Mouse (Mus musculus) kidney, embryonic 14.5 days (tissue): ENCODE data around the gene Ubald1. TPM values are rescaled to one million over a fixed set of nuclear protein-coding genes. Genes with fewer than 3 reads are reported as not detected.

Experiments
- ATAC-seq: fragments of 200-750 bp; cut with Nextera tagmentation; 2 replicates; pipeline ENCODE4 v1.8.0; 2017; ENCODE audit warnings: moderate number of reproducible peaks, mild to moderate bottlenecking, moderate TSS enrichment, moderate library complexity; ENCODE audit not compliant: low FRiP score, low TSS enrichment
- H3K27ac ChIP-seq: fragments of 300-500 bp; sonication (generic); 2 replicates; pipeline ENCODE4 v1.5.1; 2014; ENCODE audit warnings: low read depth, mild to moderate bottlenecking, low read length, moderate library complexity, mixed read lengths
- H3K27me3 ChIP-seq: fragments of 300-500 bp; sonication (generic); 2 replicates; pipeline ENCODE4 v1.6.1; 2014; ENCODE audit warnings: mild to moderate bottlenecking, low read length; ENCODE audit not compliant: control insufficient read depth, insufficient read depth
- H3K36me3 ChIP-seq: fragments of 300-500 bp; sonication (generic); 2 replicates; pipeline ENCODE4 v1.6.1; 2014; ENCODE audit warnings: low read length, mixed read lengths; ENCODE audit not compliant: control insufficient read depth, insufficient read depth
- H3K4me1 ChIP-seq: fragments of 300-500 bp; sonication (generic); 2 replicates; pipeline ENCODE4 v1.6.1; 2014; ENCODE audit warnings: low read length, mixed read lengths; ENCODE audit not compliant: control insufficient read depth, insufficient read depth
- H3K4me2 ChIP-seq: fragments of 300-500 bp; sonication (generic); replicated peaks from 2 replicates; pipeline ENCODE4 v1.6.1; 2014; ENCODE audit warnings: low read depth, mild to moderate bottlenecking, low read length
- H3K4me3 ChIP-seq: fragments of 300-500 bp; sonication (generic); 2 replicates; pipeline ENCODE4 v1.5.1; 2014; ENCODE audit warnings: mild to moderate bottlenecking, low read length
- H3K9ac ChIP-seq: fragments of 300-500 bp; sonication (generic); 2 replicates; pipeline ENCODE4 v1.6.1; 2014; ENCODE audit warnings: low read depth, mild to moderate bottlenecking, low read length, moderate library complexity
- H3K9me3 ChIP-seq: fragments of 300-500 bp; sonication (generic); 2 replicates; pipeline ENCODE4 v1.6.1; 2016; ENCODE audit warnings: low read length; ENCODE audit not compliant: control insufficient read depth
- WGBS: fragments of 180-500 bp; shearing (Covaris S2); extraction: QIAGEN DNeasy Blood & Tissue Kit; methylation state at CpG from one replicate; pipeline ENCODE4 v1.1.7; 2014; 5-methylcytosine and 5-hydroxymethylcytosine counted together
- polyA plus RNA-seq: library from polyadenylated mRNA; unstranded; fragments of >200 nt; fragmentation: Nextera tagmentation; extraction: Ambion mirVana; gene quantifications from 2 replicates; pipeline ENCODE4 v1.2.1, GENCODE M21; 2014

Ubald1 gene
- polyA plus RNA-seq, 1 experiment from 2014 or later: 39.7 TPM

DNA sequence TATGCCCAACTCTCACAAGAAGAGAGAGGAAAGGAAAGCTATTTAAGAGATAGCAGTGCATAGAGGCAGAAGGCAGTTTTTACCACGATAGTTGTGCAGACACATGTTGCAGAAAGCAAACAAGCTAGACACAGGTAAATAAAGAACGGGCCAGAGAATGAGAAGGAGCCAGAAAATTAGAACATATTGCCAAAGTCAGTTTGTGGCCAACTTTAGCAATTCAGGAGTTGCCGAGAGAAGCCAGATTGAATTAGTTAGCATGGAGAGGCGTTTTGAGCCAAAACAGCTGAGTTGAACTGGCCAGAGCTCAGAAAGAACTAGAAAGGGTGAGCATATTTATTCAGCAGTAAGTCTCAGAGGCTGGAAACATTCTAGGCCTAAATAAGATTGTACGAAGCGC lies 12.1 kb upstream of the Ubald1 start:
- no peak for ATAC-seq
- H3K9me3 ChIP-seq: no peaks in the 10 kb centered on the region
- no peak overlapping the region for H3K9ac ChIP-seq
- no peaks in the 10 kb centered on the region for H3K27me3 ChIP-seq
- H3K27ac ChIP-seq: no peak overlapping the region
- H3K36me3 ChIP-seq: no peaks in the 10 kb centered on the region
- WGBS: 92% methylated on average over 6 of the region's 6 CpGs
- H3K4me3 ChIP-seq: no peak overlapping the region
- H3K4me1 ChIP-seq: peaks cover 9% of the 10 kb centered on the region
- H3K4me2 ChIP-seq: no peak overlapping the region

DNA sequence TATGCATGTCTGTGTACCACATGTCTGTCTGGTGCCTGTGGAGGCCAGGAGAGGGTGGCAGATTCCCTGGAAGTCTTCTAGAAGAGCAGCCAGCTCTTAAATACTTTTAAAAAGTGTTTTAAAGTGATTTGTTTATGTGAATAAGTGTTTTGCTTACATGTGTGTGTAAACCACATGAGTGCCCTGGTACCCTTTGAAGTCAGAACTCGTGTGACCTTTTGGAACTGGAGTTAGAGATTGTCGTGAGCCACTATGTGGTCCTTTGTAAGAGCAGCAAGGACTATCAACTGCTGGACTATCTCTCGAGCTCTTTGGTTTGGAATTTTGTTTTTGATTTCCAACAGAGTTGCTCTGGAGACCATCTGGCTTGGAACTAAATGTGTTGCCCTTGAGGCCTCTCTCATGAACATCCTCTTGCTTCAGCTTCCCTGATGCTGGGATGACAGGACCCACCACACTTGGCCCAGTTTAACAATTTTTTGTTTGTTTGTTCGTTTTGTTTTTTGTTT lies 10.1 kb upstream of the Ubald1 start:
- H3K4me2 ChIP-seq: no peak overlapping the region
- H3K27ac ChIP-seq: no peak overlapping the region
- no peak overlapping the region for H3K4me3 ChIP-seq
- WGBS: 67% methylated on average over 4 of the region's 4 CpGs
- no peak for ATAC-seq
- H3K4me1 ChIP-seq: peaks cover 10% of the 10 kb centered on the region
- no peaks in the 10 kb centered on the region for H3K27me3 ChIP-seq
- H3K9ac ChIP-seq: no peak overlapping the region
- no peaks in the 10 kb centered on the region for H3K36me3 ChIP-seq
- no peaks in the 10 kb centered on the region for H3K9me3 ChIP-seq

DNA sequence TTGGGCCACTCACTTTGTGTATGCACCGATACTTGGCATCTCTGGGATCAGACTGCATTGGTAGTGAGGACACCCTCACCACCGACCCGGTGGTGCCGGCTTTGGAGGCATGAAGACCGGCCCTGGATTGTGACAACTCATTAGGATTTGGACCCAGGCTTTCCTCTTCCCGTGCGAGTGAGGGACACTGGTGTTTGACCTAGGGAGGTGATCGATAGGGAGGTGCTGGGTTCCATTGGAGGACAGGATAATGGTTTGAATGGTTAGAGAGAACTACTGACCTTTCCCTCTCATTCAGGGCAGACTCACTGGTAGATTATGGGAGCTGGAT lies 6.5 kb upstream of the Ubald1 start:
- Histone ChIP-seq H3K4me2 (peak overlapping the region; percentile 62), H3K9me3 (no peaks in the 10 kb centered on the region), H3K4me3 (peak overlapping the region; percentile 90), H3K9ac (peak overlapping the region; percentile 90), H3K36me3 (no peaks in the 10 kb centered on the region), H3K27me3 (no peaks in the 10 kb centered on the region), H3K4me1 (peaks cover 12% of the 10 kb centered on the region), H3K27ac (peak overlapping the region; percentile 83)
- WGBS: under 1% methylated on average over 8 of the region's 8 CpGs
- ATAC-seq: no peak; the same call in 1 of the 2 replicates

DNA sequence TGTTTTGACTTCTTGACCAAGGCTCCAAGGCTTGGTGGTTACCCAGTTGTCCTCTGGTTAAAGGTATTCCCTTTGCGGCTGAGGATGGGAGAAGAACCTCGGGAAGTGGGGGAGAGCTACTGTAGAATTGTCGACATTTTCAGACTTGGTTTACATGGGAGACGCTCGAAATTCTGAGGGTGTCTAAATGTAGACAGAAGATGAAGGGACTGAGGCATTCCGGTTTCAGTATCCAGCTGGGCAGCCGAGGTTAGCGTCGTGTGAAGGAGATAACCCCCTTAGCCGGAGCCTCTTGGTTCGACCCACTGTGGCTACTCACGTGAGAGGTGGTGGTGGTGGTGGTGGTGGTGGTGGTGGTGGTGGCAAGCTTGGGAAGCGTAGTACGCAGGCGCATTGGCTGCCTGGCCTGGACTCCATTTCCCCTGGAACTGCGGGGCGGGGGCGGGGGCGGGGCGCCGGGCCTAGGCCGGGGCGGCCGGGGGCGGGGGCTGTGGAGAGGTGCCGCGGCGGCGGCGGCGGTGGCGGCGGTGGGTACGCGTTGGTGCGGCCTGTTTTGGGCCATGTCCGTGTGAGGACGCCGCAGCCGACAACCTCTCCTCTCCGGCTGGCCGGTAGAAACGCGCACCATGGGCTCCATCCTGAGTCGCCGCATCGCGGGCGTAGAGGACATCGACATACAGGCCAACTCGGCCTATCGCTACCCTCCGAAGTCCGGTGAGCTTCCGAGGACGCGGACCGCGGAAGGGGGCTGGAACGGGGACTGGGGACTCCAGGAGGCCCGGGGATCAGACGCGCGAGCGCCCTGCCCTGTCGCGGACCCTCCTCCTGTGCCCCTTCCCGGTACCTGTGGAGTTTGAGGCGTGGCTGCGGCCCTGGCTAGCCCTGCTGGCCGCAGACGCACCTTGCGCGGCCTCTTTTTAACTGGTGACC lies 5.9 kb upstream of the Ubald1 start, which contains the start of gene Mgrn1:
TSS of gene Mgrn1 (plus strand) at position 490 of the 930 bp plus-strand sequence.
- Histone ChIP-seq H3K9me3 (no peaks in the 10 kb centered on the region), H3K27me3 (no peaks in the 10 kb centered on the region), H3K4me3 (peak within 1 kb of the TSS; percentile 90), H3K36me3 (no peaks in the 10 kb centered on the region), H3K9ac (peak within 1 kb of the TSS; percentile 90), H3K27ac (peak within 1 kb of the TSS; percentile 83), H3K4me2 (peak within 1 kb of the TSS; percentile 62), H3K4me1 (peaks cover 13% of the 10 kb centered on the region)
- ATAC-seq: peak; percentile 91
- under 1% methylated on average over 65 of the region's 74 CpGs for WGBS

DNA sequence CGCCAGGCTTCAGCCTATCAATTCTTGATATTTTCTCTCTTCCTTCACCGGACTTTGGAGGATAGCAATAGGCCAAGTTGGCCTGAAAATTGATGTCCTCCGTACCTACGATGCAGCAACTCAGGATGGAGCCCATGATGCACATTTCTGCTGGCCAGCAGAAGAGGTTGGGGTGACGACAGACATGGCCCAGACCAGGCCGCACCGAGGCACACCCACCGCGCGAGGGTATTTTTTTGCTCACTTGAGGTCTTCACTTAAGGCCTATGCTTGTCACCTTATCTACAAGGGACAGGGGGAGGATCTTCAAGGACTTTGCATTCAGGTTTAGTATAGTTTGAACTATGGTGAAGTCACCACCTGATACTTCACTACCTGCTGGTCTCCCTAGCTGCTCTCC lies 4.8 kb upstream of the Ubald1 start:
- Histone ChIP-seq H3K27ac (no peak overlapping the region), H3K9ac (0 out of 2 replicates have a peak overlapping the region, but pooled peaks have one; percentile 90), H3K4me2 (peak overlapping the region; percentile 62; the same call in 1 of the 2 replicates), H3K36me3 (no peaks in the 10 kb centered on the region), H3K4me1 (peaks cover 13% of the 10 kb centered on the region), H3K27me3 (no peaks in the 10 kb centered on the region), H3K9me3 (no peaks in the 10 kb centered on the region), H3K4me3 (peak overlapping the region; percentile 90; the same call in 1 of the 2 replicates)
- no peak for ATAC-seq
- 95% methylated on average over 10 of the region's 10 CpGs for WGBS

DNA sequence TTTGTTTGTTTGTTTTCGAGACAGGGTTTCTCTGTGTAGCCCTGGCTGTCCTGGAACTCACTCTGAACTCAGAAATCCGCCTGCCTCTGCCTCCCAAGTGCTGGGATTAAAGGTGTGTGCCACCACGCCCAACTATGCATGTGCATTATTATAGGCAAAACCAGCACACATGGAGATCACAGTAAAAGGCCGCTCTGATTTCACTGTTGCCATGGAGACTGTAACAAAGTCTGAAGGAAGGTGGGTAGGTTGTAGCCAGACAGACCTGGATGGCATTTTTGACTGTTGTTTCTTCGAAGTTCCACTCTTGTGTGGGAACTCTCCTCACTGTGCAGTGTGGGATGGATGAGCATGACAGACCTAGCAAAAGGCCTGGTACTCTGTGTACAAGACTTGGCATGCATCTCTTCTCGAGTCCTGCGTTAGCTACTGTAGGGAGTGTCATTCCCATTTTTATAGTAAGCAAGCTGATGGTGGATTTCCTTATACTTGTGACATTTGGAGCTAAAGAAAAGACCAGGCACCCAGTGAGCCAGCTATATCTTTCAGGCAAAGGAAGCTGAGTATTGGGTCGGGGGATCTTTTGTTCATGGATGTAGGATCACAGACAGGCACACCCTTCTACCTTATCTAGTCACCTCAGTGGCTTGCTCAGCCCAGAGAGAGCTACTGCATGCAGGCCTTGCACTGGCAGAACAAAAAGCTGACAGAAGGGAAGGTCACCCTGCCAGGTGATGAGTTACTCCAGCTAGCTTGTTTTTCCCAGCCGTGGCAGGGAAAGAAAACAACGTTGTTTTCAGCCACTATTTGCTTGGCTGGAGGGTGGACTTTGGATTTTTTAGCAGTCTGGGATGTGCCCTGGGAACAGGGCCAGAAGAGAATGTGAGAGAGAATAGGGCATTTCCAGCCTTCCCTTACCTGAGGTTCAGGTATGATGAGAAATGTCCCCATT lies 1.6 kb upstream of the Ubald1 start:
- ATAC-seq: no peak
- 79% methylated on average over 10 of the region's 10 CpGs for WGBS
- peaks cover 18% of the 10 kb centered on the region for H3K4me1 ChIP-seq
- H3K9me3 ChIP-seq: no peaks in the 10 kb centered on the region
- H3K4me3 ChIP-seq: peak overlapping the region; percentile 90
- no peaks in the 10 kb centered on the region; the same call in 1 of the 2 replicates for H3K36me3 ChIP-seq
- no peaks in the 10 kb centered on the region for H3K27me3 ChIP-seq
- peak overlapping the region; percentile 82 for H3K4me2 ChIP-seq
- peak overlapping the region; percentile 98; the same call in 1 of the 2 replicates for H3K27ac ChIP-seq
- H3K9ac ChIP-seq: peak overlapping the region; percentile 84

DNA sequence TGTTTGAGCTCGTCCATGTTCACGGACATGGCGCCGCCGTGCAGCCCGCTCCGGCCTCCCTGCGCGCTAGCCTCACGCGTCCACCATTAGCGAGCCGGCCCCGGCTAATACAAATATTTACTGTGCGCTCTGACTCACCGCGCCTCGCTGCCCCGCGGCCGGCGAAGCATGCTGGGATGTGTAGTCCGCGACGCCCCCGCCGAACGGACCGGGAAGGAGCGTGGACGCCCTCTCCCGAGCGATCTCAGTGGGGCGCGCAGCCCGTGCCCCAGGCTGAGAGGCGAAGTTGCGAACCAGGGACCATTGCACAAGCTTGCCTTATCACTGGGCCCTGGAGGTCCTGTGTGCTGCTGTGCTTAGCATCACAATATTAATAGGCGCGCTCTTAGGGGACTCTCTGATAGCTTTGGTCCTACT lies 399 bp downstream of the Ubald1 start:
- H3K27me3 ChIP-seq: no peaks in the 10 kb centered on the region
- peaks cover 19% of the 10 kb centered on the region for H3K36me3 ChIP-seq
- H3K4me1 ChIP-seq: peaks cover 18% of the 10 kb centered on the region
- H3K9ac ChIP-seq: peak overlapping the region; percentile 88
- WGBS: 0% methylated on average over 40 of the region's 40 CpGs
- H3K9me3 ChIP-seq: no peaks in the 10 kb centered on the region
- peak; percentile 69 for ATAC-seq
- H3K27ac ChIP-seq: peak overlapping the region; percentile 98
- H3K4me3 ChIP-seq: peak overlapping the region; percentile 90
- peak overlapping the region; percentile 68 for H3K4me2 ChIP-seq

DNA sequence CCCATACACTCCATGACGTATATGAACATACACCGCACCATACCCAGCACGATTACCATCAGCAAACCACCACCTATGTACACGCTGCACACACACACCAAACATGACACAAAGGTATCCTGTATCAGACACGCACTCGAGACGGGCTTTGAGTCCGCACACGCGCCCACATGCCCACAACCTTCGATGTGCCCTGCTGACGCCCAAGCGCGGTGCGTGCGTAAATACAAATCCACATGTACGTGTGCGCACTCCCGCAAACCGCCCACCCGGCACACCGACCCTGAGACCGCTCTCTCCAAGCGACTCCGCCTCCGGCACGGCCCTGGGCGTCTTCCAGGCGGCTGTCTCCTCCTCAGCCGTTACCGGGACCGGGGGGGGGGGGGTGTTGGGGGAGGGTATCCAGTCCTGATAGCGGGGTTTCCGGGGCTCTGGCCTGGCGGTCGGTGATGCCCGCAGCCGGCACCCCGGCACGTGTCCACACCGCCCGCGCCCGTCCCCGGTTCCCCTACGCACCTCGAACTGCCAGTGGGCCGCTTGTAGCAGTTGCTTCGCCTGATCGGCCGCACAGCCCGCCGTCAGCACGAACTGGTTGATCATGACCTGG lies 911 bp downstream of the Ubald1 start:
- no peaks in the 10 kb centered on the region for H3K27me3 ChIP-seq
- peak; percentile 12 for ATAC-seq
- peaks cover 18% of the 10 kb centered on the region for H3K4me1 ChIP-seq
- no peaks in the 10 kb centered on the region for H3K9me3 ChIP-seq
- H3K36me3 ChIP-seq: peaks cover 25% of the 10 kb centered on the region
- peak overlapping the region; percentile 98 for H3K27ac ChIP-seq
- H3K4me2 ChIP-seq: peak overlapping the region; percentile 68
- peak overlapping the region; percentile 90 for H3K4me3 ChIP-seq
- peak overlapping the region; percentile 88 for H3K9ac ChIP-seq
- under 1% methylated on average over 47 of the region's 54 CpGs for WGBS
